Mouse (Mus musculus) CH12.LX (cell line): ENCODE measurements around the gene Epha5. TPM values are rescaled to one million over a fixed set of nuclear protein-coding genes. Genes with fewer than 3 reads are reported as not detected.

Source experiments
- DNase-seq: peaks from one replicate; pipeline ENCODE4 v3.0.0-alpha.2; 2013; ENCODE audit errors: extremely low read depth
- H3K27ac ChIP-seq: 2 replicates; pipeline ENCODE4 v1.5.1; 2012; ENCODE audit warnings: low read depth, mild to moderate bottlenecking, control low read depth, moderate library complexity; ENCODE audit not compliant: insufficient read depth
- H3K27me3 ChIP-seq: replicated peaks from 2 replicates; pipeline ENCODE3; 2012; ENCODE audit warnings: inconsistent platforms
- H3K36me3 ChIP-seq, 2 experiments: replicated peaks in 1 of 2; 2 replicates each; pipeline versions ENCODE3 to v1.6.1; 2012; ENCODE audit warnings: inconsistent platforms in 1 of 2, low read length in 1 of 2, mild to moderate bottlenecking in 1 of 2, mixed read lengths in 1 of 2, moderate library complexity in 1 of 2; ENCODE audit not compliant: control insufficient read depth in 1 of 2, insufficient read depth in 1 of 2
- H3K4me1 ChIP-seq, 2 experiments: 2 replicates each; pipeline ENCODE4 v1.6.1; 2012; ENCODE audit warnings: inconsistent platforms in 1 of 2, moderate library complexity in 1 of 2; ENCODE audit not compliant: insufficient read depth in 2 of 2, control insufficient read depth in 1 of 2
- H3K4me2 ChIP-seq: 2 replicates; pipeline ENCODE4 v1.6.1; 2012; ENCODE audit warnings: low read depth, mild to moderate bottlenecking, control low read depth; ENCODE audit not compliant: poor library complexity, insufficient read depth, severe bottlenecking
- H3K4me3 ChIP-seq, 3 experiments: fragments of 150-350 bp in 1 of 3; sonication (generic) in 1 of 3; replicated peaks in 1 of 3; 2 replicates each; pipeline versions ENCODE3 to v1.5.1; 2011 to 2012; ENCODE audit warnings: low read depth in 2 of 3, low read length in 2 of 3, mild to moderate bottlenecking in 2 of 3, moderate library complexity in 2 of 3, control low read depth in 1 of 3, improper control_type of control experiment in 1 of 3, inconsistent platforms in 1 of 3, mixed read lengths in 1 of 3; ENCODE audit not compliant: poor library complexity in 1 of 3
- H3K79me2 ChIP-seq: replicated peaks from 2 replicates; pipeline ENCODE4 v1.6.1; 2012; ENCODE audit warnings: mild to moderate bottlenecking, moderate library complexity; ENCODE audit not compliant: control insufficient read depth, poor library complexity, insufficient read depth, severe bottlenecking; ENCODE audit errors: extremely low read depth
- H3K9ac ChIP-seq: 2 replicates; pipeline ENCODE4 v1.6.1; 2012; ENCODE audit warnings: low read depth, mild to moderate bottlenecking, control low read depth, moderate library complexity; ENCODE audit not compliant: insufficient read depth
- H3K9me3 ChIP-seq: replicated peaks from 2 replicates; pipeline ENCODE3; 2012; ENCODE audit warnings: low read length, inconsistent platforms, mixed read lengths
- CHD1 ChIP-seq: IDR thresholded peaks from 2 replicates; pipeline ENCODE4 v1.6.1; 2012; ENCODE audit warnings: low read depth, low read length, improper control_type of control experiment, inconsistent platforms
- CHD2 ChIP-seq: IDR thresholded peaks from 2 replicates; pipeline ENCODE4 v1.6.1; 2011; ENCODE audit warnings: low read length, improper control_type of control experiment
- E2F4 ChIP-seq: IDR thresholded peaks from 2 replicates; pipeline ENCODE4 v1.6.1; 2011; ENCODE audit warnings: low read depth, low read length, improper control_type of control experiment; ENCODE audit not compliant: insufficient replicate concordance
- ETS1 ChIP-seq: conservative IDR thresholded peaks from 2 replicates; pipeline ENCODE4 v1.6.1; 2012; ENCODE audit warnings: low read depth, mild to moderate bottlenecking, inconsistent platforms, low read length, improper control_type of control experiment, moderate library complexity
- KAT2A ChIP-seq: IDR thresholded peaks from 2 replicates; pipeline ENCODE4 v1.6.1; 2012; ENCODE audit warnings: low read length, improper control_type of control experiment, inconsistent platforms; ENCODE audit not compliant: insufficient replicate concordance
- MAZ ChIP-seq: IDR thresholded peaks from 2 replicates; pipeline ENCODE4 v1.6.1; 2012; ENCODE audit warnings: low read depth, mild to moderate bottlenecking, inconsistent platforms, low read length, improper control_type of control experiment, moderate library complexity
- NRF1 ChIP-seq: IDR thresholded peaks from 2 replicates; pipeline ENCODE4 v1.6.1; 2014; ENCODE audit warnings: low read depth, mild to moderate bottlenecking, inconsistent platforms, low read length, improper control_type of control experiment, moderate library complexity
- PAX5 ChIP-seq: IDR thresholded peaks from 2 replicates; pipeline ENCODE4 v1.6.1; 2012; ENCODE audit warnings: low read length, inconsistent platforms, mixed read lengths
- SIN3A ChIP-seq: IDR thresholded peaks from 2 replicates; pipeline ENCODE4 v1.6.1; 2012; ENCODE audit warnings: low read length, improper control_type of control experiment, inconsistent platforms
- SMC3 ChIP-seq: IDR thresholded peaks from 2 replicates; pipeline ENCODE4 v1.6.1; 2011; ENCODE audit warnings: low read depth, low read length, improper control_type of control experiment
- TBP ChIP-seq: conservative IDR thresholded peaks from 2 replicates; pipeline ENCODE4 v1.6.1; 2011; ENCODE audit warnings: low read depth, low read length, improper control_type of control experiment
- UBTF ChIP-seq: IDR thresholded peaks from 2 replicates; pipeline ENCODE4 v1.6.1; 2012; ENCODE audit warnings: low read depth, mild to moderate bottlenecking, inconsistent platforms, low read length, improper control_type of control experiment, moderate library complexity
- ZC3H11A ChIP-seq: IDR thresholded peaks from 2 replicates; pipeline ENCODE4 v1.6.1; 2012; ENCODE audit warnings: low read depth, mild to moderate bottlenecking, inconsistent platforms, low read length, improper control_type of control experiment
- ZKSCAN1 ChIP-seq: IDR thresholded peaks from 2 replicates; pipeline ENCODE4 v1.6.1; 2012; ENCODE audit warnings: low read depth, inconsistent platforms, low read length, improper control_type of control experiment, borderline replicate concordance
- ZNF384 ChIP-seq: IDR thresholded peaks from 2 replicates; pipeline ENCODE4 v1.6.1; 2012; ENCODE audit warnings: low read depth, low read length, improper control_type of control experiment, inconsistent platforms
- dilution Hi-C: fragments of 300-500 bp; cut with MboI; formaldehyde crosslinking; loops from 2 replicates; pipeline ENCODE4 v1.14.3; 2020; ENCODE audit warnings: low sequenced_read_pairs; ENCODE audit not compliant: extremely low pct_unique_long_range_greater_than_20kb, extremely low pct_ligation_motif_present
- in situ Hi-C: fragments of 300-500 bp; cut with MboI; formaldehyde crosslinking; loops from 3 replicates; pipeline ENCODE4 v1.14.3; 2019; ENCODE audit warnings: low sequenced_read_pairs, low pct_ligation_motif_present, low pct_unique_long_range_greater_than_20kb, mixed read lengths
- polyA plus RNA-seq: library from polyadenylated mRNA; unstranded; fragments of >175 nt; gene quantifications from 2 replicates; pipeline ENCODE4 v1.2.1, GENCODE M21; 2012; ENCODE audit warnings: low read depth; ENCODE audit not compliant: insufficient read length
- total RNA-seq, 2 experiments: library from RNA; depleted of rRNA; stranded (reverse); fragments of 300-350 nt in 1 of 2; fragments of >200 nt in 1 of 2; gene quantifications; 2 replicates each; pipeline ENCODE4 v1.2.3; 2012 to 2014

Epha5 gene
- total and polyA plus RNA-seq, 3 experiments: not detected

- no peak overlapping the region for H3K9ac ChIP-seq
- dilution Hi-C loops: no loop called here
- no peak overlapping the region for H3K27ac ChIP-seq
- H3K4me2 ChIP-seq: no peak overlapping the region
- H3K9me3 ChIP-seq: peaks cover 27% of the 10 kb centered on the region
- in situ Hi-C loops: no loop called here
- H3K4me1 ChIP-seq: no peaks in the 10 kb centered on the region
- H3K27me3 ChIP-seq: no peaks in the 10 kb centered on the region
- H3K79me2 ChIP-seq: no peaks in the 10 kb centered on the region
- H3K36me3 ChIP-seq: no peaks in the 10 kb centered on the region
- TF ChIP-seq NRF1 (no peak), ZKSCAN1 (no peak)
- TF ChIP-seq, all 38 proteins: peak for 0
- H3K4me3 ChIP-seq: no peak overlapping the region
- no peak for DNase-seq
These were observed 36.7 kb upstream of the Epha5 start for GRCm38 (mm10) chr5:84453839-84454238.

GRCm38 (mm10) chr5:84440232-84440631, 23.1 kb upstream of the Epha5 start:
- no peak overlapping the region for H3K4me3 ChIP-seq
- dilution Hi-C loops (no loop called here), in situ Hi-C loops (no loop called here)
- no peaks in the 10 kb centered on the region for H3K79me2 ChIP-seq
- H3K9me3 ChIP-seq: peaks cover 7% of the 10 kb centered on the region
- no peaks in the 10 kb centered on the region for H3K4me1 ChIP-seq
- H3K9ac ChIP-seq: no peak overlapping the region
- no peak overlapping the region for H3K4me2 ChIP-seq
- H3K36me3 ChIP-seq: no peaks in the 10 kb centered on the region
- no peak overlapping the region for H3K27ac ChIP-seq
- no peak for TF ChIP-seq CHD2
- no peak for TF ChIP-seq MAZ
- TF ChIP-seq ZNF384: no peak
- no peak for TF ChIP-seq E2F4
- TF ChIP-seq SMC3: no peak
- TF ChIP-seq ETS1: no peak
- no peak for TF ChIP-seq ZKSCAN1
- no peak for TF ChIP-seq CHD1
- TF ChIP-seq PAX5: no peak
- TF ChIP-seq ZC3H11A: no peak
- no peak for TF ChIP-seq TBP
- TF ChIP-seq SIN3A: no peak
- no peak for TF ChIP-seq KAT2A
- no peak for TF ChIP-seq UBTF
- H3K27me3 ChIP-seq: no peaks in the 10 kb centered on the region
- DNase-seq: no peak
